Mouse (Mus musculus) CD4-positive, CD25-positive, alpha-beta regulatory T cell, adult 2 months (primary cell): ENCODE measurements around the gene Slc25a45.

Source experiments
- DNase-seq: peaks from one replicate; pipeline ENCODE4 v3.0.0-alpha.2; 2012; ENCODE audit warnings: low read depth, low spot score

Slc25a45 gene

GRCm38 (mm10) chr19:5928104-5928503, 50.5 kb downstream of the Slc25a45 start:
- no peak for DNase-seq

GRCm38 (mm10) chr19:5928546-5928945, 50.9 kb downstream of the Slc25a45 start:
- no peak for DNase-seq

DNA sequence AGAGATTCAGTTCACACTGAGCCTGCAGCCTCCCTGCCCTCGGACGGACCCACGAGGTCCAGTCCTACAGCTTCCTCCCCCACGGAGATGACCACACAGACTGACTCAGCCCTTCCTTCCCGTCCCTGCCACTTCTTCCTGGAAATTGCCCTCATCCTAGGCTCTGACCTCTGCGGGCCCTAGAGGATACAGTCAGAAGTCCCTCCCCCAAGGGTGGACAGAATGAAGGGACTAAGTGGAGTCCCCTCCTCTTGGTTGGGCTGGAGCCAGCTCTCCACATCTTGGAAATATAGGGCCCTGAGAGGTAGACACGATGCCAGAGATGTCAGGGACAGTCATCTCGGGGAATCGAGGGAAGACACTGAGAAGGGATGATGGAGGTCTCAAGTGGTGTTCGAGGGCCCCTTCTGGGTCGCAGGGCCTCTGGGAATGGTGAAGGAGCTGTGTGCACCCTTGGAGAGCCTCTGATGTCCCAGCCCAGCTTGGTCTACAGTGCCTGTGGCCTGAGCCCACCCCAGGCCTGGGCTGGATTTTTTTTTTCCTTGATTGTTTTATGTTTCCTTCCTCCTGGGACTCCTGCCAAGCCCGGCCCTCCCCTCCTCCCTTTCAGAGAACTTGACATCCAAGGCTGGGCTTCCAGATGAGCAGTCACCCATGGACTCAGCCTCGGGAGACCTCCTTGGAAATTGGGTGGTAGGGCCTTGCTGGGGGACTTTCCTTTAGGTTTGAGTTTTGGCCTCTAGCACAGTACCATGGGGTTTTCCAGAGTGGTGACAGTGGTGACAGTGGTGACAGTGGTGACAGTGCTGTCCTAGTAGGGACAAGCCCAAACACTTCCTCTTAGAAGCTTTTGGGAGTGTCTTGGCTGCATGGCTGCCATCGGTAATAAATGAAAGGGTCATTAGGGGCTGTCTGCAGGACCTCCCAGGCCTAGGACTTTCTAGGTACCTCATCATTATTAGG, 52.3 kb downstream of the Slc25a45 start:
- no peak for DNase-seq

- no peak for DNase-seq
Measured at GRCm38 (mm10) chr19:5935266-5935665, 57.7 kb downstream of the Slc25a45 start.
